ENCODE assay signal across 1 mouse cellular context in genomic region chr14:18271666-18272065, GRCm38 (mm10).
TF ChIP-seq lines count a peak whose summit lies in the region.

No protein-coding gene starts in this region.

TF ChIP-seq in MEL, 35 proteins besides CTCF, POLR2A, EP300 and RAD21 (continued from another document):
- no peak for TF ChIP-seq CHD2 (IDR thresholded peaks at IDR 0.05; ENCODE audit: low read length)
TF ChIP-seq in MEL: peak in this region for 1.
